Mouse (Mus musculus) sigmoid colon, adult 10 weeks (tissue): ENCODE data around the gene Sipa1l2. TPM values are rescaled to one million over a fixed set of nuclear protein-coding genes. Genes with fewer than 3 reads are reported as not detected.

Experiments
- polyA plus RNA-seq: library from polyadenylated mRNA; stranded (reverse); fragments of 350-450 nt; fragmentation: Illumina TruSeq; extraction: RNeasy Lipid Tissue Mini Kit (QIAGEN cat#74804); gene quantifications from one replicate; pipeline ENCODE4 v1.2.3, GENCODE M21; 2014; ENCODE audit warnings: low read depth, low replicate concordance

Sipa1l2 gene
- 1.5 TPM for polyA plus RNA-seq

DNA sequence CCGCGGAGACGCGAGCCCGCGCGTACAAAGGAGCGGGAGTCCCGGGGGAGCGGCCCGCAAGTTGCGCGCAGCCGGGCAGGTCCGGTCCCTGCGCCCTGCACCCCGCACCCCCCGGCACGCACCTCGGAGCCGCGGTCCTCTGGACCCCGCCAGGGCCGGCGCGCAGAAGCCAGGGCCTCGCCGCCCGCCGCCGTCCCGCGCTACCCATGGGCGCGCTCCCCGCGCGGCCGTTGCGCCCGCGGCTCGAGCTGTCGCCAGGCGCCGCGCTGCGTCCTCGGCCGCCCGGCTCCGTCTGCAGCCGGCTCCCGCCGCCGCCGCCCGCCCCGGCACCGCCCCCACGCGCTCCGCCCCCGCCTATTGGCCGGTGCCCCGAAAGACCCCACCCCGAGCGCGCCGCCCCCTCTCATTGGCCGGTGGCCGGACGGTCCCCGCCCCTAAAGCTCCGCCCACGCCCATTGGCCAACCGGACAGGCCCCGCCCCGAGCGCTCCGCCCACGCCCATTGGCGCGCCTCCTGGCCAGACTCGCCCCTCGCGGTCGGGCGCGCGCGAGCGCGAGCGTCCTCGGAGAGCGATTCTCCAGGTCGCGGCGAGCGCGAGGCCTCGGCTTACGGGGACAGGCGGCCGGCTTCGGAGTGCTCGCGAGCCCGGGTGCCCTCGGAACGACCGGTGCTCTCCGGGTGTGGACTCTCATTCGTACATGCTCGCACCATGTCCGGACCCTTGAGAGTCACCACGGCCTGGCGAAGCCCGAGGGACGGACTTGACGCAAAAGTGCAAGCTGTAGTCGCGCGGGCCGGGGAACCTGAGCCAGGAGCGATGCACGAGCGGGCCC is at the start of gene Sipa1l2:
Gene Sipa1l2 (minus strand): TSS at position 276 of the 833 bp plus-strand sequence.

Other genes with a start within 250 kb of the Sipa1l2 start
- gene Map10, start 100.0 kb upstream of the Sipa1l2 start, polyA plus RNA-seq, result 5.0 TPM
- 12.4 TPM for gene Ntpcr, start 160.2 kb upstream of the Sipa1l2 start, polyA plus RNA-seq